Mouse (Mus musculus): ENCODE results near the gene Arid4a.
"Not testable (repeated sequence)": the region's sequence is repeated elsewhere in the genome, so short reads cannot be mapped to it uniquely, and the experiment has no call there.

The Arid4a gene

DNA sequence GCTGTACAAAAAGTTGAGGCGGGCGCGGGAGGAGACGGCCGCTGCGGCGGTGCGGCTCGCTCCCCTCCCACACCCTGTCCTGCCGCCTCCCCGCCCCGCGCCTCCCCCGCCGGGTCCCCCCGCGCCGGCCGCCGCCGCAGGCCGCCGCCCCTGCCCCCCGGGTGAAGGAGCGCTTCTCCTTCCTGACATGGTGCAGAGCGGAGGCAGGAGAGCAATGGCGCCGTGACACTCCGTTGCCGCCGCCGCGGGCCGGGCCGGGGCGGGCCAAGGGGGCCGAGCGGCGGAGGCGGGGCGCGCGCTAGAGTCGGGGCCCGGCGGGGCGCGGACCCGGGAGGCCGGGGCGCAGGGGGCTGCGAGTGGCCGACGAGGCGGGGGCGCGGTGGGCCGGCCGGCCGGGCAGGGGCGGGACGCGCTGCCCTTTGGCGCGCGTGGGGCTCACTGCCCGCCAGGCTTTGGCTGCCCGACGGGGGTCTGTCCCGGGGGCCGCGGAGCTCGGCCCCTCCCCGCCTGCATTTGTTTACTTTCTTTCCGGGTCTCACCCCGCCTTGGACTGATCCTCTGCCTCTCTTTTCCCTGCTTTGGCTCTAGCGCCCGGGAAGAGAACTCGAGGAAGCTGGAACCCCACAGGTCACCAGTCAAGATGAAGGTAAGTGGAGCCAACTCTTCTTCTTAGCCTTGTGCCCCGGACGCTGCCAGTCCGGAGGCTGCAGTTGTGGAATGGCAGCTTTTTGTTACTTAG, 882 bp downstream of the Arid4a start:
- DNase-seq: peak; percentile 59 to 60

DNA sequence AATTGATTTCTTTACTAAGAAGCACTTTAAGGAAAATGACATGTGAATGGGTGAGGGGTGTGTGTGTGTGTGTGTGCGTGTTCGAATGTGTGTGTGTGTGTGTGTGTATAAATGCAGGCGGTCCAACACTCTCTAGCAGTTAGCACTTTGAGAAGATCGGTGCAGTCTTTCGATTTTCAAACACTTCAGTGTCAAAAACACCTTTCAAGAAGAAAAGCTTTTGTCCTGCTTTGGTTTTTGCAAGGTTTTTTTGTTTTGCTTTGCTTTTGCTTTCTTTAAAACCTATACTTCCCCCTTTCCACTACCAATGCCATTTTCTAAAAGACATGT, 1.4 kb downstream of the Arid4a start:
- no peak for DNase-seq

DNA sequence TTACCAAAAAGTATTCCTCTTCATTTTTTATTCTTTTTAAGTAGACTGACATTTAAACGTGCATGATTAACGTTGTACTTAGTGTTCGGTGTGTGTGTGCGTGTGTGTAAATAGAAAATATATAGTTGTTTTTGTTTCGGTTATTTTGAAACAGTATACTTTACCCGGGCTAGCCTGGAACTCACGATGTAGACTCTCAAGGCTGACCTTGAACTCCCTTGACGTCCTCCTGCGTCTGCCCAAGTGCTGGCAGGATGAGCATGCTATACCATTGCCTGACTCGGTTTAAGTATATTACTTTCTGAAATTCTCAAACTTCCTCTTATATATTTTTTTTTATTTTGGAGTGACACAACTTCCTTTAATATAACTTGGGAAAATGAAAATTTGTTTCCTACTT, 2.0 kb downstream of the Arid4a start:
- DNase-seq: no peak

DNA sequence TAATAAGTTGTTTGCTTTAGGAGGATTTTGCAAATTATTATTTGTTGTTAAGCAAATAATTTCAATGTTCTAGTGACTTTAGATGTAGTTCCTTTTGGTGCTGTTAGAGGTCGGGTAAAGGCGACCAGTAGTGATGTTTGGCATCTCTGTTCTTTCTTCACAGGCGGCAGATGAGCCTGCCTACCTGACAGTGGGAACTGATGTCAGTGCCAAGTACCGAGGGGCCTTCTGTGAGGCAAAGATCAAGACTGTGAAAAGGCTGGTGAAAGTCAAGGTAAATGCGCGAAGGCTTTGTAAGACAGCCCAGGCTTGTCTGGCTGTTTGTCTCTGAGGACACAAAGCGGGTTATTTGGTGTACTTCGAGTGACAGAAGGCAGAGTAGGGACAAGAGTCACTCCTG, 3.4 kb downstream of the Arid4a start:
- no peak for DNase-seq

DNA sequence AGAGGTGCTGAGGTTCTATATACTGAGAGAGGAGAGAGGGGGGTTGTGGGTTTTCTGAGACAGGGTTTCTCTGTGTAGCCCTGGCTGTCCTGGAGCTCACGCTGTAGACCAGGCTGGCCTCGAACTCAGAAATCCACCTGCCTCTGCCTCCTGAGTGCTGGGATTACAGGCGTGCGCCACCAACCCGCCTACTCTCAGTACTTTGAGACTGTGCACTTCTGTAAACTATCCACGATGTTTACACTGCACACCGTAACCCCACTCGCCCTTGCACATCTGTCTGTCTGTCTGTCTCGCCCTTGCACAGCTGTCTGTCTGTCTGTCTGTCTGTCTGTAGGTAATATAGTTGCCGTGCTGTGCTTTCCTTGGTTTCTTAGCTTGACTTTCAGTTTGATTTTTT, 8.6 kb downstream of the Arid4a start:
- no peak for DNase-seq

DNA sequence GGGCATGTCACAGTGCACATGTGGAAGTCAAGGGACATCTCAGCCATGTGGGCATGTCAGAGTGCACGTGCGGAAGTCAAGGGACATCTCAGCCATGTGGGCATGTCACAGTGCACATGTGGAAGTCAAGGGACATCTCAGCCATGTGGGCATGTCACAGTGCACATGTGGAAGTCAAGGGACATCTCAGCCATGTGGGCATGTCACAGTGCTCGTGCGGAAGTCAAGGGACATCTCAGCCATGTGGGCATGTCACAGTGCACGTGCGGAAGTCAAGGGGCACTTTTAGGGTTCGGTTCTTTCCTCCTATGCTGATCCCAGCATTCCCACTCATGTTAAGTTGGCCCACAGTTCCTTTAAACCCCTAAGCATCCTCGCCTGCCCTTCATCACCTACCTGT, 12.5 kb downstream of the Arid4a start:
- DNase-seq: not testable (repeated sequence)

DNA sequence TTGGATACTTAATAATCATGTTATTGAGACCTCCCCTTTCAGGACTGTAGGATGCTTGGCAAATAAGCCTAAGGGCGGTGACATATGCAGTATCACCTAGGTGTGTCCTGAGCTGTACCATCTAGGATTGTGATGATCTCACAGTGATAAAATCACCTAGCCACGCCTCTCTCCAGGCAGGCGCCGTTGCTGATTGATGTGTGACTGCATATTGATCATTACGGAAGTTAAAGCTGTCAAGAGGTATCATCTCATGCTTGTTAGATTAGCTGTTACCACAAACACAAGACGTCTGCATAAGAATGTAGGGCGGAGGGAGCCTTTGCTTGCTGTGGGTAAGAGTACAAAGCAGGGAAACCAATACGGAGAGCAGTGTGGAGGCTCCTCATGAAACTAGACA, 14.5 kb downstream of the Arid4a start:
- DNase-seq: no peak

DNA sequence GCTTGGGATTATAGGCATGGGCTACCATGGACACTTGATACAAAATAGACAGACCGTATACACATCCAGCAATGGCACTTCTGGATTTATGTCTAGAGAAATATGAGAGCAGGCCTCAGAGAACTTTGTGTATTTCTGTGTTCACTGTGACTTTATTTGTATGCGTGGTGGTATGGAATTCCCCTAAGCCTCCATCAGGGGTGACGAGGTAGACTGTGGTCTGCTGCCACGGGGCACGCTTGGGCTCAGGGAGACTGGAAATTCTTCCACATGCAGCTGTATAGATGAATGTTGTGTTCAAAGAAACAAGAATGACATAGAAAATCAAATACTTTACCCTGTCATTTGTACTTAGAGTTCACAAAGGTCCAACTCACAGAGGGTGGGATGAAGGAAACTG, 14.9 kb downstream of the Arid4a start:
- no peak for DNase-seq

DNA sequence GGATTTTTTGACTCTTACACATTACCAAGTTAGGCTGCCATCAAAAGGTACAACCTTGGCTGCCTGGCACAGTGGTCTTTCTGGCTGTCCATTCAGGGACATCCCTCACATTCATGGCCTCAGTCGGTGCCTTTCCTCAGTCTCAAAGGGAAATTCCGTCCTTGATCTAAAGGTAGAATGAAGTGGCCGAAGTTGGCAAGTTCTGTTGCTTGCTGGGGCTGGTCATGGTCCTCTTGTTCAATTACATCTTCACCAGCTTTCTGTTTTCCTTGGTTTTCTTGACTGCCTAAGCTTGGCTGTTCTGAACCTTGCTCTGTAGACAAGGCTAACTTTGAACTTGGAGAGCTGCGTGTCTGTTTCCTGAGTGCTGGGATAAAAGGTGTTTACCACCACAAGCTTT, 20.0 kb downstream of the Arid4a start:
- DNase-seq: no peak

DNA sequence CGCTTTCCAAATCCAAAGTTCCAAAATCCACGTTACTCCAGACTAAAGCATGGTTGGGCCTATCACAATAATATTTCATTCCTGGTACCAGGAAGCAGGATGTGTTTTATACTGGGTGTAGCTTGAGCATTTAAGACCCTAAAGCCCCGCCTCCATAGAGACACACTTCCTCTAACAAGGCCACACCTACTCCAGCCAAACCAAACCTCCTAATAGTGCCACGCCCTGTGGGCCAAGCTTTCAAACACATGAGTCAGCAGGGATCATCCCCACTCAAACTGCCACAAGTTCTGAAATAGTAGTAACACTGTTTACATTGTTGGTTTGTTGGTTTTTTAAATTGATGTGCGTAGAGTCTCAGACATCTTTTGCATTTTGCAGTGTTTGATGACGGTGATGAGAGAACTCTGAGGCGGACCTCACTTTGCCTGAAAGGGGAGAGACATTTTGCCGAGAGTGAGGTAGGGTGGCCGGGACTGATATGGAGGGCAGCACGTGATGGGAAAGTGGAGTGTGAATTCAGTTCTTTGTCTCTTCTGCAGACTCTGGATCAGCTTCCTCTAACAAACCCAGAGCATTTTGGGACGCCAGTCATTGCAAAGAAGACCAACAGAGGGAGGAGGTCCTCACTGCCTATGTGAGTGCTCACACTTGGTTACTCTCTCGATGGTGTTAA, 21.1 kb downstream of the Arid4a start:
- no peak for DNase-seq

DNA sequence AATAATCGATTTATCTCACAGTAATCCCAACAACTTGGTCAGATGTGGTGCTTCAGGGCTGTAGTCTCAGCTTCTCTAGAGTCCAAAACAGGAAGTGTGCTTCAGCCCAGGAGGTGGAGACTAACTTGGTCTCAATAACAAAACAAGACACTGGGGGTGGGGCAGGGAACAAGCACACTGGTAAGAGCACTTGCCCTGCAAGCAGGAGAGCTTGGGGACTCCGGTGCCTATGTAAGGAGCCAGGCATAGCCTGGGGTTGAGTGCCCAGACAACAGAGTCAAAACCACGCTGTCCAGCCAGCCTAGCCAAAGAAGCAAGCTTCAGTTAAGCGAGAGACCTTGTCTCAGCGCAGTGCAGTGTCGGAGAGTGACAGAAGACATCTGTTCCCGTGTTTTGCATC, 24.7 kb downstream of the Arid4a start:
- DNase-seq: peak; percentile 53 to 63

DNA sequence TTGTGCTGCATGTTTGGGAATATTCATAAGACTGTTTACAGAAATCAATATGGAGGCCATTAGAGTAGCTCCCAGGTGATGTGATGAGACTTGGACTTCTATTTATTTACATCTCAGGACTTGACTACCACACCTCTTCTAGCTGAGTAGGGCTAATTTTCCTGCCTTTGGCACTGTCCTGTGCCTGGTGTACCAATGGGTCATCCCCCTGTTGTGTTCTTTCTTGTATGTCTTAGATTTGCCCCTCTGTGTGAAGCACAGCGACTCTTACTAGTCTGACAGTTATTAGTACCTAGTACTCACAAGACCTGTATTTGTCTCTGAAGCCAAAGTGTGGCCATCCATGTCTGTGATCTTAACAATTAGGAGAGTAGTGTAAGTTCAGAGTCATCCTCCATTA, 26.7 kb downstream of the Arid4a start:
- no peak for DNase-seq

DNA sequence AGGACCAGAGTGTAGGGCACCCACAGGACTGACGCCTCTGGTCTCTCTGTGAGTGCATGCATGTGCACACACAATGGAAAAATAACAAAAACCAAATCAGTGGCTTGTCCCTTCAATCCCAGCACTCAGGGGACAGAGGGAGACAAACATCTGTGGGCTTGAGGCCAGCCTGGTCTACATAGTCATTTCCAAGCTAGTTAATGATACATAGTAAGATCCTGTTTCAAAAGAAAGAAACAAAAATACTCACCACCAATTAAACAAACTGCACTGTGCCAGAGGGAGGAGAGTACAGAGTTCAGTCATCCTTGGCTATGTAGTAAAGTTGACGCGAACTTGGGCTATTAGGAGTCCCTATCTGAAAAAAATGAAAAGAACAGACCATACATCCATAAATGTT, 27.8 kb downstream of the Arid4a start:
- DNase-seq: no peak

DNA sequence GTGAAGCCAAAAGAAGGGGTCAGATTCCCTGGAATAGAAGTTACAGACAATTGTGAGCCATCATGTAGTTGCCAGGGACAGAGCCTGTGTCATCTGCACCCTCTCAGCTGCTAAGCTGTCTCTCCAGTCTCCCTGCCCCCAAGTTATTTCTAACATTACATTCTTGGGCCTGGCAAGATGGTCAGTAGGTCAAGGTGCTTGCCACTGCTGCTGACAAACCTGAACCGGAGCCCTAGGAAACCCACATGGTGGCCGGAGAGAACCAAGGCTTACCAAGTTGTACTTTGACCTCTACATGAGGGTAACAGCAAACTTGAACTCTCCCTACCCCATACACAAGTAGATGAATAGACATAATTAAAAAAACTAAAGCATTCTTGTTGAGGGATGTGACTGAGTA, 28.7 kb downstream of the Arid4a start:
- no peak for DNase-seq

DNA sequence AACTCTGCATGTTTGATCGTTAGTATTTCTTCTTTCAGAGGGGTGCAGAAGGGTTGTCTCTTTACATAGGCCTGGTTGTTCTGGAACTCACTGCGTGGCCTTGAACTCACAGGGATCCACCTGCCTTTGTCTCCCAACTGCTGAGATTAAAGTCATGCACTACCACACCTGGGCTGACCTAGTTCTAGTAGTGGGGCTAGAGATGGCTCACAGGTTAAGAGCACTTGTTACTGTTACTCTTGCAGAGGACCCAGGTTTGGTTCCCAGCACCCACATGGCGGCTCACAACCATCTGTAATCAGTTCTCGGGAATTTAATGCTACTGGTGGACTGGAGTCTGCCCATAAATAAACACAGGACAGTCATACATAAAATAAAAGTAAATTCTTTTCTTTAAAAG, 30.7 kb downstream of the Arid4a start:
- no peak for DNase-seq

DNA sequence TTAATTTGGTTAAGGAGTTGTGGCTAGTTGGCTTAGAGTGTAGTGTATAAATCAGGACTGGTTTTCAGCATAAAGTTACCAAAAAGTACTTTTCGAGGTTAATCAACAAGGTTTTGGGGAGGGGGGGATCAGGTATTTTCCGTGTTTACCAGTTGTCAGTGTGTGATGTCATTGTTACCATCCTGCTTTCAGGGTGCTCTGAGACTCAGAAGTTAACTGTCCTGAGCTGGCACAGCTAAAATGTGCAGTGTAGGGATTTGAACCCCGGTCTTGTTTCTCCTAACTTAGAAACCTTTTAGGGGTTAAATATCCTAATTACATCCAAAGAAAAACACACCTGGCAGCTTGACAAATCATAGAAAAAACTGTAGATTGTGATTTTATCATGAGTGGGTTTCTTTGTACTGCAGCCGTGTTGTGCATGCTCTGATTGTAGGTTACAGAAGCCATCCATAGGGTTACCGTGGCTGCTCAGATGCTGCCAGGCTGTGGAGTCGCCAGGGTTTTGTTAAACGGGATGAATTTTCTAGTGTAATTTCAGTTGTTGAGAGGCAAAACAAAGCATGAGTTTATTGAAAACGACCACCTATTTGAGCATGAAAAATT, 31.8 kb downstream of the Arid4a start:
- DNase-seq: no peak

DNA sequence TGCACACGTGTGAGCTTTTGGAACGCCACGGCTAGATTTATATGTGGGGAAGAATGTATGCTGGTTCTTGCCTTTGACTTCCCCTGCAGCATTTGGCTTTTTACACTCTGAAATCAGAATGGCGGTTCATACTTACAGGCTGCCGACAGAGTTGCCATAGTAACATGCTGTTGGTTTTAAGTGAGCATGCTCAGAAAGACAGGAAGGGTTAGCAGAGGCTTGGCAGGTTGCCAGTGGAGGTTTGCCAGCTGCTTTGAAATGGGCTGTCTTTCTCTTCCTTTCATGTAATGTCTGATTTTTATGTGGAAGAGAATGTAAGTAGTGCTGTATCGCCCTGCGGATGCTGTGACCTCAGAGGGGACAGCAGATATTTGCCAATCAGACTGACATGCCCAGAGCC, 32.3 kb downstream of the Arid4a start:
- DNase-seq: peak; percentile 83 to 87

DNA sequence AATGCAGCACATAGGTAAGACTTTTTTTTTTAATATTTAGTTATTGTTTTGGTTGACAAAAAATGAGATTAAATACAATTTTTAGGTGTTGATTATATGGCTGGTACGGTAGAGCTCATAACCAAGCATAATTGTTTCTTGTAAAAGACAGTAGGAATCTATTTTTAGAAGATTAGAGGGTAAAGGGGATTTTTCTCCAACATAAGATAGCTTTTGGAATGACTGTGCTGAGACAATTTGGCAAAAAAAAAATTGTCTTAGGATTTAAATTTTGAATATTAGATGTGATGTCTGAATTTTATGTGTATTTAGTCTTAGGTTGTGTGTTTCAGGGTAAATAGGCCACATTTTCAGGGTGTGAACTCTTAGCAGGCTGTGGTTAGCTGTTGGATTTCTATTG, 32.8 kb downstream of the Arid4a start:
- no peak for DNase-seq

DNA sequence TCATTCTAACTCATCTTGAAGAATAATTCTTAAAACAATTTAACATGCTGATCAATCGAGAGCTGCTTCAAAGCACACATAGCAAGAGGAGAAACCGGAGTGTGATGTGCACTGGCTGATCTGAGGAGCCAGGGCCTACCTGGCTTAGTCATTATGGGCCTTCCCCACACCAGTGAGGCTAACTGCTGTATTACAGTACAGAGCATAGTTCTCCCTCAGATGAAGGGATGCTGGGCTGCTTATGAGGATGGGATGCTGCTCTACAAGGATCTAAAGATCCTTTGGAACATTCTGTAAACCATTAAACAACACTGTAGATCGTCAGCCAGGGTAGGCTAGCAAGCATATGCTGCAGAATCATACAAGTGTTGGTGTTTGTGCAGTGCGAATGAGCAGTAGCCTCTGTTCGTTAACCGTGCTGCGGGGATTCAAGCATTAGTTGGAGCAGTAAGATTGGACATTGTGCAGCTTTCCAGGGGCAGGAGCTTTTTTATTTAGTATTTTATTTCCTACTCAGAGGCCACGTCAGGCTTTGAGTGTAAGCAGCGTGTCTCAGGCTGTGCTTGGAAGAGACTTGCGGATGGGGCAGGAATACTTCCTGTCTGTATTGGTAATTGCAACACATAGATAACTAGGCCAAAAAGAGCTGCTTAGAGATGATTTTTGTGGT, 33.9 kb downstream of the Arid4a start:
- no peak for DNase-seq

DNA sequence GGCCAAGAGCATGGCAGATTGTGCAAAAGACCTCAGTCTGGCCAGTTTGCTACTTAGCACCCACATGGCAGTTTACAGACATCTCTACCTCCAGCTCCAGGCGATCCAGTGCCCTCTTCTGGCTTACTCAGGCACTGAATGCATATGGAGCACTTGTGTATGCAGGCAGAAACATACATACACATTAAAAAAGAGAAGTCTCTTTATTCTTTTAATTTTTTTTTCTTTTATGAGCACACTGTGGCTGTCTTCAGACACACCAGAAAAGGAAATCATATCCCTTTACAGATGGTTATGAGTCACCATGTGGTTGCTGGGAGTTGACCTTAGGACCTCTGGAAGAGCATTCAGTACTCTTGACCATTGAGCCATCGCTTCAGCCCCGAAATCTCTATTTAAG, 35.3 kb downstream of the Arid4a start:
- DNase-seq: peak; percentile 32 to 52

DNA sequence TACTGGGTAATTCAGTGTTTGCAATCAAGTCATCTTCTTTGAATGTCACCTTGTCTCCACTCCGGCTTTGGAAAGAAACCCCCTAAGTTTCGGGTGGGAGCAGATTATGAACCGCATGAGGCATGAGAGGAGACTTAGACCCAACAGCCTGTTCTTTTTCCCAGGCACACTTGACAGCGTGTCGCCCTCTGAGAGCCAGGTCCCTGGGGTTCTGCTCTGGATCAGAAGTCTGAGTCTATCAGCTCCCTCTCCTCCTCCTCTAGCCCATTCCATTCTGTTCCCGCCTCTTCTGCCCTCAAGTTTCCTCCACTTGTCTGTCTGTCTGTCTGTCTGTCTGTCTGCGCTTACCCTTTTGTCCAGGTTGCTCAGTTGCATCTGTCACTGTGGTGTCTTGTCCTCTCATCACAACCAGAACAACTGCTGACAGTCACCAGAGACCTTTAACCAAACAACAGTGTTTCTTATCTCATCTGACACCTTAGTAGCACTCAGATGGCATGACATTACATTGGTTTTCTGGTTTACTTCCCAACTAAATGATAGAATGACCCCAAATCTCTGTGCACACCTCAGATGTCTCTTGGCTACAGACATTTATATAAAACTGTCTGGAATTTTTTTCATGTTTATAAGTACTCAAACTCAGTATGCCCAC, 36.7 kb downstream of the Arid4a start:
- DNase-seq: no peak

DNA sequence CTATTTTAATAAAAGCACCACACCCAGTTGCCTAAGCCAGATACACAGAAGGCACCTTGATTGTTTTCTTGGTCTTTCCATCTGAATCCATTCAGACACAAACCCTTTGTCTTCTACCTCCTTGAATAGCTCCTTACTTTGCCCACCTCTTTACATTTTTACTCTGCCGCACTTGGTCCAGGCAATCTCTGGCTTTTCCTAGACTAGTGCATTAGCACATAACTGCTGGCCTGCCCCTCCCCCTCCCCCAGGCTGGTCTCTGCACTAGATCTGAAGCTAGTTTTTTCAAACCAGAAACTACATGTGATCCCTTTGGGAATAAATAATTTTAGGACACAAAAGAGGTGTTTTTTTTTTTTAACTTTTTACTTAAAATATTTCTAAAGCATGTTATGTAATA, 37.2 kb downstream of the Arid4a start:
- no peak for DNase-seq

DNA sequence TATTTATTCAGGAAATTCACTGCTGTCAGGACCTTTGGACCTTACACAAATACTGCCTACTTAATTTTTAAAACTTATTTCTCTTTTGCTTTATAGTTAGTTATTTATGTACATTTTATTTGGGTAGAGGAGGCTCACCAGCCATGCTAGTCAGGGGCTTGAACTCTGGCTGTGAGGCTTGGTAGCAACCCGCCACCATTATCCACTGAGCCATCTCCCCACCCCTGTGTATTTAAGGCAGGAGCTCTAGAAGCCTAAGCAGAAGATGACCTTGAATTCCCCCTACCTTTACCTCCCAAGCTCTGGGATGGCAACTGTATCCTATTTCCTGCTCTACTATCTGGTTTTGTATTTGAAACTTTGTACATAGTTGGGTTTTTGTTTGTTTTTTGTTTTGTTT, 37.7 kb downstream of the Arid4a start:
- DNase-seq: no peak

DNA sequence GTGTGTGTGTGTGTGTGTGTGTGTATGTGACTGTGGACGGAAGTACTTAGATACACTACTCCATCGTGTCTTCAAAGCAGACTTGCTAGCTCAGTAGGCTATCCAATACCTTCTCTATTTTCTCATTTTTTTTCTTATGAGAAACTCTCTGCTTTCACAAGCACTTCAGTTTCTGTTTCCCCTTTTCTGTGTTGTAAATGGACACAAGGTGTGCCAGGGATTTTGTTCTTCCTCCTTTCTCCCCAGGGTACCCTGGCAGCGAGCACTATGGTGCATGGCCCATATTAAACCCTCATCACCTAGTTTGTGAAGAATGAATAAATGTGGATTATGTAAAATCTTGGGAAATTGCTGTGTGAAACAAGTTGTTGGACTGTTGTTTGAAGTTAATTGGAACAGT, 39.7 kb downstream of the Arid4a start:
- no peak for DNase-seq

All from spleen, adult 18-20 months (tissue).